Mouse (Mus musculus): Measurements from ENCODE around the gene Cadm4. TPM values are rescaled to one million over a fixed set of nuclear protein-coding genes. Genes with fewer than 3 reads are reported as not detected.
"Not testable (repeated sequence)": the region's sequence is repeated elsewhere in the genome, so short reads cannot be mapped to it uniquely, and the experiment has no call there.

Gene Cadm4
- total RNA-seq, 2 experiments from 2014 or later = 4.4 to 4.5 TPM

DNA sequence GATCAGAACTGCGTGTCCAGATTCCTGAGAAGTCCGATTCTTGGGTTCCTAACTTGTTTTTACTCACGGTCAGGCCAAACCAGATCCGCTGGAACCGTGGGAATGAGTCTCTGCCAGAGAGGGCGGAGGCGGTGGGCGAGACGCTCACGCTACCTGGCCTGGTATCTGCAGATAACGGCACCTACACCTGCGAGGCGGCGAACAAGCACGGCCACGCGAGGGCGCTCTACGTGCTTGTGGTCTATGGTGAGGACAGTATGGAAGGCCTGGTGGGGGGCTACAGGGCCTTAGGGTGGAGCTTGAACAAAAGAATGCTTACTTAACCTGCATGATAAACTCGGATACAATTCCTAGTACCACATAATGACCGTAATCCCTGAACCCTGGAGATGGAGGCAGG is 19.7 kb downstream of the Cadm4 start:
- no peak for DNase-seq

- DNase-seq = no peak
Measured at GRCm38 (mm10) chr7:24504004-24504403, 22.2 kb downstream of the Cadm4 start.

GRCm38 (mm10) chr7:24504868-24505267 is 23.0 kb downstream of the Cadm4 start:
- DNase-seq = no peak

- DNase-seq = no peak
Measured at GRCm38 (mm10) chr7:24505447-24506064, 23.7 kb downstream of the Cadm4 start.

GRCm38 (mm10) chr7:24506065-24506459 is 24.2 kb downstream of the Cadm4 start:
- DNase-seq = no peak

DNA sequence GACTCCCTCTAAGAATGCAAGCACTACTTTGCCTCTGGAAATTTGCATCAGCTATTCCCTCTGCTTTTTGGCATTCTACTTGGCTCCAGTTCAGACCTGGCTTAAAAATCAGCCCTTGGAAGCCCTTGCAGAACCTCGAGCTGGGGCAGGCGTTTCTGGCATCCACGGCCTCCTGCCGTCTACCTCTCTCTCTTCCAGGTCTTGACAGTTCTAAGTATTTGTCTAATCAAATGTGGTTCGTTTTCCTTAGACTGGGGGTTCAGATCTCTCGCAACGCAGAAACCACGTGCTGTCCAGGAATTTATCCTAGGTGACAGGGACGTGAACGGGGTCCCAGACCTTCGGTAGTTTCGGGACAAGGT is 24.6 kb downstream of the Cadm4 start:
- DNase-seq = peak; percentile 58

- peak; percentile 91 for DNase-seq
Measured at GRCm38 (mm10) chr7:24506838-24507725, 25.3 kb downstream of the Cadm4 start, which contains the start of gene Zfp428. TSS of gene Zfp428 (plus strand) at chr7:24507006.

GRCm38 (mm10) chr7:24507726-24508114 is 25.9 kb downstream of the Cadm4 start:
- no peak for DNase-seq

DNA sequence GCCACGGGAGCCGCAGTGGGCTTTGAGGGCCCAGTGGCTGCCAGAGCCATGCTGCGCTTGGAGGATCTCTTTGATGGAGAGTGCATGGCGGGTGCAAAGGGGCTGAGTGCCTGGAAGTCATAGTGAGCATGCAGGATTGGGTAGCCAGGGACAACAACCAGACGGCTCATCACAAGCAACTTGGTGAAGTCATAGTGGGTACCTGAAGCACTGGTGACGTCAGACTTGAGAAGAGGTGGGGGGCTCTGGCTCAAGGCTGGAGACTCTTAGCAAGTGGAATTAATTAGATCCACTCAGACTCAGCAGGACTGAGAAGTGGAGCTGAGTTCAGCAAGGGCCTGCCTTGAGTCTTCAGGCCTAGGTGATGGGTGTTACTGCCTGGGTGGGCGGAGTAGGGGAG is 30.5 kb downstream of the Cadm4 start, which contains the start of gene AC161166.1:
AC161166.1 (minus strand) TSS at position 101 of the 400 bp plus-strand sequence.
- no peak for DNase-seq

DNA sequence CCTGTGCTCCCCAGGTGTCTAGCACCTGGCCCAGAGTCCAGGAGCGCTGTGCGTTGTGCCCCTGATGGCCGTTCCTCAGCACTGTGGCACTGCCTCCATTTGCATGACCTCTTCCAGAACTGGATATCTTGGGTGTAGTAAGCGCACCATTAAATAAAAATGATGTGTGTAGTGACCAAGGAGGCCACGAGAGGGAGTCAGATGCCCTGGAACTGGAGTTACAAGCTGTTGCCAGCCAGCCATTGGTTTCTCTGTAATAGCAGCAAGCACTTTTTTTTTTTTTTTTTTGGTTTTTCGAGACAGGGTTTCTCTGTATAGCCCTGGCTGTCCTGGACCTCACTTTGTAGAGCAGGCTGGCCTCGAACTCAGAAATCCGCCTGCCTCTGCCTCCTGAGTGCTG is 34.5 kb downstream of the Cadm4 start:
- not testable (repeated sequence) for DNase-seq

DNA sequence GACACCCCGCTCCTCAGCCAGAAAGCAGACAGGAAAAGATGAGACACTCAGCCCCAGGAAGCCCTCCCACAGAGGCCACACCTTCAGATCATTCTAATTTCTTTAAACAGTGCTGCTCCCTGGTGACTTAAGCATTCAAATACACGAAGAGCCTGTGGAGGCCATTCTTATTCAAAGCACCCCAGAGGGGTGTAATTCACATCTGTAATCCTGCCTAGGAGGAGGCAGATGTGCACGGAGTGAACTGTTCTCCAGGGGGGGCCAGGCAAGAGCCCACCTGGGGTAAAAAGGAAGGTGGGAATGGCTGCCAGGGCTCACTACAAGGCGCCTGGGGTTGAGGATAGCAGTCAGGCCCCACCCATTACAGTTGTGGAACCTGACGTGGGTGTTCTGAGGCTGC is 35.3 kb downstream of the Cadm4 start:
- no peak for DNase-seq

GRCm38 (mm10) chr7:24517654-24518053 is 35.8 kb downstream of the Cadm4 start:
- DNase-seq = no peak

- DNase-seq = no peak
Measured at GRCm38 (mm10) chr7:24519130-24519529, 37.3 kb downstream of the Cadm4 start.

DNA sequence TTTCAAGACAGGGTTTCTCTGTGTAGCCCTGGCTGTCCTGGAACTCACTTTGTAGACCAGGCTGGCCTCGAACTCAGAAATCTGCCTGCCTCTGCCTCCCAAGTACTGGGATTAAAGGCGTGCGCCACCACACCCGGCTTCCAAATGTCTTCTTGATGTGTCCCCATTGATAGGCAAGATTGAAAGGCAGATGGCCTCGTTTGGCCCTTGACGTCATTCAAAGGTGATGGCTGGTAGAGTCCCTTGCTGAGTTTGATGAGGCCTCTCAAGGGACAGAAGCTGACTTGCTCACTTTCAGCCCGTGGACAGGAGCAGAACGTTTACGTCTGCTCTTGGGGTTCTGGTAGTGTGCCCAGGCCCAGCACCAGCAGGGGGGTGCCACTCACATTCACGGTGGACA is 38.2 kb downstream of the Cadm4 start:
- not testable (repeated sequence) for DNase-seq

DNA sequence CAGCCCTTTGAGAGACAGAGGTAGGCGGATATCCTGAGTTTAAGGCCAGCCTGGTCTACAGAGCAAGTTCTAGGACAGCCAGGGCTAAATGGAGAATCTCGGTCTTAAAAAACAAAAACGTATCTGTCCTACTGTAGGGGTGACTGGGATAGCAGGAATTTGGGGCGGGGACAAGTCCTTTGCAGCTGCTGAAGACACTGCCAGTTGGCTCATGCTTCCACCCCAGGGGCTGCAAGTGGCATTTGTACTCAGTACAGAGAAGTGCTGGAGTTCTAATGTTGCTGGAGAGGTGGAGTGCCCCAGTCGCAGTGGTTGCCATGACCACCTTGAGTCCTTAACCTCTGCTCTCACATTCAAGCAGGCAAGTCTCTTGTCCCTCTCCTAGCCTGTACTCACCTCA is 41.0 kb downstream of the Cadm4 start:
- DNase-seq = no peak

GRCm38 (mm10) chr7:24523723-24524122 is 41.9 kb downstream of the Cadm4 start:
- no peak for DNase-seq

DNA sequence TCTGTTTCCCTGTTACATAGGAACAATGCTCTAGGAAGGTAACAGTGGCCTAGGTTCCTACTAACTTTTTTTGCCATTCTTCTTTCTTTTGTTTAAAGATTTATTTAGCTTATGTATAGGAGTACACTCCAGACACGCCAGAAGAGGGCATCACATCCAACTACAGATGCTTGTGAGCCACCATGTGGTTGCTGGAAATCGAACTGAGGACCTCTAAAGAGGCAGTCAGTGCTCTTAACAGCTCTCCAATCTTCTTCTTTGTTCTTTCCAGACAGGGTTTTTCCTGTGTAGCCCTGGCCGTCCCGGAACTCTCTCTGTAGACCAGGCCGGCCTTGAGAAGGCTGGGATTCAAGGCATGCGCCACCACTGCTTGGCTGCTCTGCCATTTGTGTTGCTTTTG is 43.2 kb downstream of the Cadm4 start:
- DNase-seq = no peak

DNA sequence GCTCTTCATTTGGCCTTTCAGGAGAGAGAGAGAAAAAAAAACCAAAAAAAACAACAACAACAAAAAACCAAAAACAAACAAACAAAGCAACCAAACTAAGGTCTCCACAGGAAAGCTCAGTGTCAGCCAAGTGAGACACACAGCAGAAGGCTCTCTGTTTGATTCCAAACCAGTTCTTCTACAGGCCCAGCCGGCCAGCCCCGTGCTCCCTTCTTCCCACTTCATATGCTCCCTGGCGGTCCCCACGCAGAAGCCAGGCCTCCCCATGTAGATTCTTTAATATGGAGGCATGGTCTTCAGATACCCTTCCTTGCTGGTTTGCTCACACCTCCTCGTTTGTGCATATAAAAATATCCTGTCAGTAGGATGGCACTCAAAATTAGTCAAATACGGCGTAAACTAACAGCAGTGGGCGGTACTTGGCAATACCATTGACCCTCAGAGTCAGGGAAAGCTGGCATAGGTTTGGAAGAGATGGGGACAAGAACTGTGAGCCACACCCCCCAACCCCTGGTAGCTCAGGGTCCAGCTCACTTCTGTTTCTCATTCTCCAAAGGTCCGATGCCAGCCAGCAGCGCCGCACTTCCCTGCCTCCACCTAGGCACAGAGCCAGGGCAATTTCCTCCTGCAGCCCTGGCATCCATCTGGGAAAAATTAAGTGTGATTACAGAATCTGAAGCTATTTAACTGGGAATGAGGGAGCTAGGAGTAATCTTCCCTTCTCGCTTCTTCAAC is 44.0 kb downstream of the Cadm4 start:
- DNase-seq = no peak

DNA sequence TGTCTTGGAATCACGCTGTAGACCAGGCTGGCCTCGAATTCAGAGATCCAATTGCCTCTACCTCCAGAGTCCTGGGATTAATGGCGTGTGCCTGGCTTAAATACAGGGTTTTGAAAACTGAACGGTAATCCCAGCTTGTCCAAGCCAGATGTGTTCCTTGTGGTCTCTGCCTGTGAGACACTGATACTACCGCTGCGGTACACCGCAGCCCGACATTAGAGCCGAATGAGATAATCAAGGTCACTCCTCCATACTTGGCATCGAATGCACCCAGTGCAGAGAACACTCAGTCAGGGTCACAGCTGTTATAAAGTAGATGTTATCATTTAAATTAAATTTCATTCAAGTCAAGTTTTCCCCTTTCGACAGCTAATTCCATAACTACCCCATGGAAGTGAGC is 47.0 kb downstream of the Cadm4 start:
- DNase-seq = no peak

GRCm38 (mm10) chr7:24529580-24529979 is 47.8 kb downstream of the Cadm4 start:
- no peak for DNase-seq

DNA sequence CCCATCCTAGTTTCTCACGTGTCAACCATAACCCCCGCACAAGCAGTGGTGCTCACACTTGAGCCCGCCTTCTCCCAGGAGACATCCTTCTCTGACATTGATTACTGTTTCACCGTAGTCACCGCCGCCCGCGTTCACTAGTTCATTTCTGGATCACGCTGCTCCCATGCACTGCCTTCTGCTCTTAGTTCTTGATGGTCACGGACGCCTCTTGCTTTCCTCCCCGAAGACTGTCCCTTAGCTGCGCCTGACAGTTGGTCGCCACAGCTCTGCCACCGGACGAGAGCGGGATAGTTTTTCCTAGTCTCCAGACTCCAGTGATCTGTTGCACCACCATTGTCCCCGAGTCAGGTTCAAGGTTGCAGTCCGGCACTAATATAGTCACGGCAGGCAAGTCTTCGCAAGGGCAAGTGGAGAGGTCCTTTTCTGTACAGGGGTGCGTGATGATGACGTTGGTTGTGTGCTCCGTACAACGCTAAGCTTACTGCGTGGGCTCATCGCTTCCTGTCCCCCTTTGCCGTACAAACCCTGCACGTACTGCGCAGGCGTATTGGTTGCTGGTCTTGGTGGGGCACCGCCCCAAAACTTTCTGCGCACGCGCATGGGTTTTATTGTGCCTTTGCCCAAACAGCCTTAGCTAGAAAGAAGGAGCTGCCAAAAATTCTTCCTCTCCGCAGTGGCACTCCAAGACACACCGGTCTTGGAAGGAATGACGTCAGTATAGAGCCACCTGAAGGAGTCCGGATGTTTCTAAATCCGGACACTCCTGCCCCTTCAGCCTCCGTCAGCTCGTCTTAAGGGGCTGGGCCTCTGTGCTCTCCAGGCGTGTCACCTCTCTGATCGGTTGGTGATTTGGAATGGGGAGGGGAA is 48.5 kb downstream of the Cadm4 start, which contains the start of gene Irgq:
Irgq (plus strand) TSS at position 628 of the 870 bp plus-strand sequence.
- DNase-seq = peak; percentile 96
